Mouse (Mus musculus) stomach, postnatal 0 days (tissue): ENCODE measurements around the gene Rnf207.

Experiments used
- CTCF ChIP-seq: IDR thresholded peaks from 2 replicates; pipeline ENCODE4 v1.5.1; 2016; ENCODE audit warnings: antibody characterized with exemption, low read depth, mild to moderate bottlenecking, moderate library complexity
- EP300 ChIP-seq: optimal IDR thresholded peaks from 2 replicates; pipeline ENCODE3; 2016; ENCODE audit warnings: antibody characterized with exemption

DNA sequence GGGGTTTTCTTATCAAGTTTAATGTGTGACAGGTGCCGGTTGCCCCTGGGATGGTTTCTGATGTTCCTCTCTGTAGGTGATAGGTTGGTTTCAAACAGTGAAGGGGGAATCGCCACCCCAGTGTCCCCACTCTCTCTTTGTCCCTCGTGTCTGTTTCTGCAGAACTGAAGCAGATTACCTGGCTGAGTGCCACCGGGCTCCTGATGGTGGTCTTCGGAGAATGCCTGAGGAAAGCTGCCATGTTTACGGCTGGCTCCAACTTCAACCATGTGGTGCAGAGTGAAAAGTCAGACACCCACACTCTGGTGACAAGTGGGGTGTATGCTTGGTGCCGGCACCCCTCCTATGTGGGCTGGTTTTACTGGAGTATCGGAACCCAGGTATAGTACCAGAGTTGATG is 18.4 kb downstream of the Rnf207 start:
- no peak for TF ChIP-seq CTCF
- no peak for TF ChIP-seq EP300
